Mouse (Mus musculus): ENCODE data around the gene Scaf8.

GRCm38 (mm10) chr17:3162905-3163304 is 48.1 kb downstream of the Scaf8 start:
- TF ChIP-seq UBTF (IDR thresholded peaks at IDR 0.05; ENCODE audit: low read depth, low read length) (no peak), SIN3A (IDR thresholded peaks at IDR 0.05; ENCODE audit: low read length) (no peak), HCFC1 (IDR thresholded peaks at IDR 0.05; ENCODE audit: low read depth, low read length) (no peak), CTCF (conservative IDR thresholded peaks at IDR 0.05 in 1 of 2, IDR thresholded peaks at IDR 0.05 in 1 of 2; ENCODE audit: low read depth in 2 of 2, low read length in 2 of 2) (no peak), E2F4 (IDR thresholded peaks at IDR 0.05; ENCODE audit: insufficient replicate concordance, low read depth, low read length) (no peak), MAX (IDR thresholded peaks at IDR 0.05; ENCODE audit: low read length) (no peak), EP300 (IDR thresholded peaks at IDR 0.05; ENCODE audit: low read length) (no peak), CHD2 (IDR thresholded peaks at IDR 0.05; ENCODE audit: low read length) (no peak), JUND (conservative IDR thresholded peaks at IDR 0.05; ENCODE audit: low read depth, low read length) (no peak), USF1 (IDR thresholded peaks at IDR 0.05; ENCODE audit: low read depth, low read length) (no peak), MAFK (IDR thresholded peaks at IDR 0.05; ENCODE audit: insufficient replicate concordance, low read length) (no peak)
